Mouse (Mus musculus) adipose tissue, adult 10 weeks (tissue): ENCODE results near the gene Ino80e. TPM values are rescaled to one million over a fixed set of nuclear protein-coding genes. Genes with fewer than 3 reads are reported as not detected.

Experiments
- polyA plus RNA-seq: library from polyadenylated mRNA; stranded (reverse); fragments of 350-450 nt; fragmentation: Illumina TruSeq; extraction: RNeasy Lipid Tissue Mini Kit (QIAGEN cat#74804); gene quantifications from one replicate; pipeline ENCODE4 v1.2.3, GENCODE M21; 2014; ENCODE audit warnings: low read depth, low replicate concordance

Gene Ino80e
- polyA plus RNA-seq = 32.6 TPM

DNA sequence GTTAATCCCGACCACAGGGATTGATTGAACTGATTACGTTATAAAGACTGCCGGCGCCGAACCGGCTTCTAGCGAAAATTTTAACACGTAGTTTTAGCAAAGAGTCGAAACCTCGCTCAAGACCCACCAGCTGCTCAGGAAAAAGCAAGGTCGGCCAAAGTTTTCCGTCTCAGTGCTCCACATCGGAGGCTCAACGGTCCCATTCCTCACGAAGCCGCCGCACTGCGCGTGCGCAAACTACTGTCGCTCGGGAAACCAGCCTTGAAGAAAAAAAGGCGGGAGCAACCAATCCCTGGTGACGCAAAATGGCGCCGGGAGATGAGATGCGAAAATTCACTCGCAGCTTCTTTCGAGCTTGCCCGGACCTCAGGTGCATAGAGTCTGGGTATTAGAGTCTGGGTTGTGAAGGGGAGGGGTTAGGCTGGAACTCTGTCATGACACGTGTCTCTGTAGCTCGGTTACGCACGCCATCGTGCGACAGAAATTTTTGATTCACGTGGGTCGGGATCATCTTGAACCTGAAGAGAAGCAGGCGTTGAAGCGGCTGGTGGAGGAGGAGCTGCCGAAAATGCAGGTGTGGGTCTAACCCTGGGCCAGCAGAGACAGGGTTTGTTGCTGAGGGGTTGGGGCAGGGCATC is at the start of gene Ino80e:
Gene Ino80e, minus strand, starts transcription at position 231 of the 638 bp plus-strand sequence.

DNA sequence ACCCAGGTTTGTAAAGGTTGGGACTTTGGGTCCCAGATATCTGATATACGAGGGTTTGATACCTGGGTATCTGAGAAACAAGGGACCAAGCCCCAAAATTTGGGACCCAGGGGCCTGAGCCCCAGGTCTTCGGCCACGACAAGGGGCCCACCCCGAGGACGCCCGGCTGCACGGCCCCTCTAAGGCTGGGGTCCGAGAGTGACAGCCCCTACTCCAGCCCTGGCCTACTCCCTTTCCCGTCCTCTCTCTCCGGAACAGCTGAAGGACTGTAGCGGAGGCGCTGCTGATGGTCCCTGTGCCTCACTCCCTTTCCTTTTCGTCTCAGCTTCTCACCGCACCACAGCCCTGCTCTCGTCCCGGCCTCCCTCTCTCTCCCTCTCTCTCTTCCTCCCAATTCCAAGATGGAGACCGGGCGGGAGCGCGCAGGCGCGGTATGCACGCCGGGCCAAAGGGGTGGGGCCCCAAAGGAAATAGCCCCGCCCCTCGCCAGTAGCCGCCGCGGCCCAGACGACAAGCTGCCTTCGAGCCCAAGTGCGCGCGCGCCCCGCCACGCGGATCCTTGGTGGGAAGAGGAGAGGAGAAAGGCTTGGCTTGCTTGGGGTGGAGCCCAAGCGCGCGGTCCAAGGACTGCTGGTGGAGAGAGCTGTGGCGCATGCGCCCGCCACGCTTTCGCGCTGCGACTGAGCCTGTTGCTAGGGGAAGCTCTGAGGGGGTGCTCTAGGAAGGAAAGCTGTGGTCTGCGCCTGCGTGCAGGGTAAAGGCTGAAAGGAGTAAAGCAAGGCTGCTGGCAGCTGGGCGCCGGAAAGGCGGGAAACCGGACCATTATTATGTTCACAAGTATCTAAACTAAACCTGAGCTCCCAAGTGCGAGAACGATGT is 22.3 kb upstream of the Ino80e start, which contains the start of gene Taok2:
Gene Taok2, minus strand, starts transcription at position 418 of the 879 bp plus-strand sequence.

DNA sequence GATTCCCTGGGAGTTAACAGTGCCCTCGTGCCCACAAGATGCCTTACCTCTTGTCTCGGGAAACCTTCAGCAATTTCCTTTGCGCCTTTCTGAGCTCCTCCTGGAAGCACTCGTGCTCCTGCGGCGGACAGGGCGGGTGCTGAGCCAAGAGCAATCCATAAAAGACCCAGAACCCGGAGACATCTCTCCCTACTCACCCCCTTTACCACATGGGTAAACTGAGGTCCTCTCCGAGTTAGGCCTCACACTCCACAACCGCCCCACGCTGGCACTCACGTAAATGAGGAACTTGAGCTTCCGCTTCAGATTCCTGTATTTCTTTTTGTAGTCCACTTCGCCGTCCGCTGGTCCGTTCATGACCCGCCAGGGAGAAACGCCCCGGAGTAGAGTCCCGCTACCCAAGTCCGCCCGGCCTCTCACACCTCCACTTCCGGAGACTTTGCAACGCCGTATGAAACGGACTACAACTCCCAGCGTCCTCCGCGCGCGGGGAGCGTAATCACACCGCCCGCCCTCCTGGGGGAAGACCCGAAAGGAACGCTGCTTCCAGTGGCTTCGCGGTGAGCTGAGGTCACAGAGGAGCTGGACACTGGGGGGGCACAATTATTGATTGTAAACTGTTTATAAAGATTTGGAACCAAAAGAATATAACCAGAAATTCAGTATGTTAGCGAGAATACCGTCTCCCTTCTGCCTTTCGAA is 597 bp downstream of the Ino80e start, which contains the start of gene Hirip3:
Gene Hirip3, plus strand, starts transcription at position 544 of the 702 bp plus-strand sequence.

DNA sequence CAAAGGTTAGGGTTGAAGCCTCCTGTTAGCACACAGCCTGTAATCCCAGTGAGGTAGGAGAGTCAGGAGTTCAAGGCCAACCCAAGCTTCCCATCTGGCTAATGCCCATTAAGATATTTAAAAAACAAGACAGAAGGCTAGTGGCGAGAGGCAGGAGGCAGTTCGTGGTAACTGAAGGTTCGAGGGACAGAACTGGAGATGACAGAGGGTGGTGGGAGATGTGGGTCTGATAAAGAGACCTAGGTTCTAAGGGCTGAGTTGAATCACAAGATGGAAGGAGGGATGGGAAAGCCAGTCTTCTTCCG is 15.1 kb downstream of the Ino80e start, which contains the start of gene Doc2a:
Gene Doc2a, plus strand, starts transcription at position 301 of the 305 bp plus-strand sequence.

DNA sequence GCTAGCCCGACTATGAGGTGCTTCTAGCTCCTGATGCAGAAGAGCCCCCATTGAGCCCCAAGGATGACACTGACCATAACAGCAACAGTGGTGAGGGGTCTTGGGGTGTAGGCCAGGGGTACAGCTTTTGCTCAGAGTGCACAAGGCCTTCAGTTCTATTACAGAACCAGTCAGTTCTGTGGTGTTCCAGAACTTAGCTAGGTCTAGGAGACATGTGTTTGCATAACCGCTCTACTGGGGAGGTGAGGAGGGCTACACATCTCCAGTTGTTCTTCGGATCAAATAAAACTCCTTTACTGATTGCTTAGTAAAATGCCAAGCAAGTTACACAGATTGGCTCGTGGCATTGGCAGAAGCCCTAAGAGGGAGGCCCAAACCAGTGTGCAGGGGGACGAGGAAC is 30.6 kb downstream of the Ino80e start, which contains the start of gene 4930451I11Rik:
Gene 4930451I11Rik, minus strand, starts transcription at position 101 of the 400 bp plus-strand sequence.

Other genes starting within 250 kb of the Ino80e start
- 112 TPM for gene Nupr1, start 231.5 kb downstream of the Ino80e start, polyA plus RNA-seq
- 23.6 TPM for gene Sgf29, start 213.1 kb downstream of the Ino80e start, polyA plus RNA-seq
- gene Sult1a1, start 185.9 kb downstream of the Ino80e start, polyA plus RNA-seq = 157 TPM
- gene Bola2, start 167.0 kb downstream of the Ino80e start, polyA plus RNA-seq = 28.1 TPM
- 15.2 TPM for gene Slx1b, start 166.6 kb downstream of the Ino80e start, polyA plus RNA-seq
- 29.4 TPM for gene Coro1a, start 154.6 kb downstream of the Ino80e start, polyA plus RNA-seq
- 92.1 TPM for gene Mapk3, start 102.8 kb downstream of the Ino80e start, polyA plus RNA-seq
- gene Gdpd3, start 96.0 kb downstream of the Ino80e start, polyA plus RNA-seq = 3.7 TPM
- 135 TPM for gene Ypel3, start 85.4 kb downstream of the Ino80e start, polyA plus RNA-seq
- gene Tbx6, start 80.9 kb downstream of the Ino80e start, polyA plus RNA-seq = 1.4 TPM
- gene Ppp4c, start 69.9 kb downstream of the Ino80e start, polyA plus RNA-seq = 76.2 TPM
- 5.7 TPM for gene Fam57b, start 64.7 kb downstream of the Ino80e start, polyA plus RNA-seq
- gene 4930451I11Rik, start 30.7 kb downstream of the Ino80e start, polyA plus RNA-seq = 1.2 TPM
- gene Doc2a, start 15.0 kb downstream of the Ino80e start, polyA plus RNA-seq = not detected
- 20.1 TPM for gene Hirip3, start 405 bp downstream of the Ino80e start, polyA plus RNA-seq
- gene Taok2, start 22.3 kb upstream of the Ino80e start, polyA plus RNA-seq = 53.1 TPM
- 58.2 TPM for gene Tmem219, start 60.5 kb upstream of the Ino80e start, polyA plus RNA-seq
- 12.5 TPM for gene Kctd13, start 66.5 kb upstream of the Ino80e start, polyA plus RNA-seq
- gene Asphd1, start 87.2 kb upstream of the Ino80e start, polyA plus RNA-seq = 0.30 TPM
- 1.5 TPM for gene Sez6l2, start 88.2 kb upstream of the Ino80e start, polyA plus RNA-seq
- gene Cdipt, start 113.5 kb upstream of the Ino80e start, polyA plus RNA-seq = 96.0 TPM
- gene Cdiptos, start 113.7 kb upstream of the Ino80e start, polyA plus RNA-seq = 29.3 TPM
- gene Mvp, start 152.2 kb upstream of the Ino80e start, polyA plus RNA-seq = 50.9 TPM
- gene Pagr1b, start 154.1 kb upstream of the Ino80e start, polyA plus RNA-seq = 1.6 TPM
- gene Pagr1a, start 155.0 kb upstream of the Ino80e start, polyA plus RNA-seq = not detected
- 26.3 TPM for gene Gm42742, start 158.7 kb upstream of the Ino80e start, polyA plus RNA-seq
- gene Prrt2, start 158.8 kb upstream of the Ino80e start, polyA plus RNA-seq = 2.7 TPM
- gene Maz, start 164.7 kb upstream of the Ino80e start, polyA plus RNA-seq = 78.3 TPM
- gene Kif22, start 180.1 kb upstream of the Ino80e start, polyA plus RNA-seq = 3.2 TPM
- gene Zg16, start 225.0 kb upstream of the Ino80e start, polyA plus RNA-seq = 1.4 TPM
- 12.4 TPM for gene AI467606, start 229.0 kb upstream of the Ino80e start, polyA plus RNA-seq